Mouse (Mus musculus): ENCODE results near the gene Slc9a9.

DNA sequence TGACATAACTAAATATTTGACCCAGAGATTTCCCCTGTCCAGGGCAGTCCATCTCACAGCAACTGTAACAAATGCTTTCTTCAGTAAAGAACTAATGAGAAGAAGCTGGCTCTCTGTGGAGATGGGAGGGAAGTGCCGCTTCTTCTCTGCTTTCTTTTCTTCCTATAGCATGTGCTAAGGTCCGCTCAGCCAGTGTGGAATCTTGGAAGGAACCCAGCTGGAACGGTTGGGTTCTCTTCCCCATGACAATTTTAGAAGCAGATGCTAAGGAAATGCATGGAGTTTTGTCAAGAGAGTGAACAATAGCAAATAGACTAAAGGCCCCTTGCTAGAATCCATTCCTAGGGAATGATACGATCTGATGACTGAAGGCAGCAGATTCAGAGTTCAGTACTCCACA, 496.5 kb downstream of the Slc9a9 start:
- TF ChIP-seq TBP (IDR thresholded peaks at IDR 0.05; ENCODE audit: low read depth, low read length) (no peak), CTCF (IDR thresholded peaks at IDR 0.05 in 2 of 3, conservative IDR thresholded peaks at IDR 0.05 in 1 of 3; ENCODE audit: control insufficient read depth in 1 of 3, insufficient read depth in 1 of 3, low read depth in 2 of 3, low read length in 3 of 3, poor library complexity in 1 of 3, severe bottlenecking in 1 of 3) (no peak), POLR2A (IDR thresholded peaks at IDR 0.05; ENCODE audit: control insufficient read depth in 1 of 2, insufficient read depth in 1 of 2, low read depth in 1 of 2, low read length in 2 of 2, poor library complexity in 1 of 2) (no peak), ELF1 (IDR thresholded peaks at IDR 0.05; ENCODE audit: low read depth, low read length) (no peak)

Data from MEL (cell line).